Mouse (Mus musculus) ES-E14 (cell line): Measurements from ENCODE around the gene Pde4d. TPM values are rescaled to one million over a fixed set of nuclear protein-coding genes. Genes with fewer than 3 reads are reported as not detected.

ENCODE experiments used
- DNase-seq: peaks from one replicate; pipeline ENCODE4 v3.0.0-alpha.2; 2013; ENCODE audit warnings: low read depth, low spot score
- H3K27ac ChIP-seq: 2 replicates; pipeline ENCODE4 v1.5.1; 2012; ENCODE audit warnings: low read depth, mild to moderate bottlenecking, low read length, moderate library complexity, mixed read lengths; ENCODE audit not compliant: poor library complexity, insufficient read depth, severe bottlenecking
- H3K36me3 ChIP-seq: 2 replicates; pipeline ENCODE4 v1.6.1; 2012; ENCODE audit warnings: mild to moderate bottlenecking, low read length, moderate library complexity, mixed read lengths; ENCODE audit not compliant: control insufficient read depth, poor library complexity, insufficient read depth, severe bottlenecking
- H3K4me1 ChIP-seq, 2 experiments: fragments of 150-350 bp in 1 of 2; sonication (generic) in 1 of 2; 2 replicates each; pipeline ENCODE4 v1.6.1; 2012; ENCODE audit warnings: low read length in 2 of 2, mild to moderate bottlenecking in 1 of 2, mixed read lengths in 1 of 2; ENCODE audit not compliant: control insufficient read depth in 2 of 2, insufficient read depth in 2 of 2, poor library complexity in 1 of 2
- H3K4me3 ChIP-seq, 2 experiments: fragments of 150-350 bp in 1 of 2; sonication (generic) in 1 of 2; 2 replicates each; pipeline ENCODE4 v1.5.1; 2012; ENCODE audit warnings: low read length in 2 of 2, low read depth in 1 of 2, mild to moderate bottlenecking in 1 of 2, mixed read lengths in 1 of 2; ENCODE audit not compliant: insufficient read depth in 1 of 2, poor library complexity in 1 of 2, severe bottlenecking in 1 of 2
- H3K9ac ChIP-seq: 2 replicates; pipeline ENCODE4 v1.6.1; 2012; ENCODE audit warnings: low read depth, mild to moderate bottlenecking, low read length, mixed read lengths; ENCODE audit not compliant: poor library complexity, insufficient read depth, severe bottlenecking
- H3K9me3 ChIP-seq: fragments of 150-350 bp; sonication (generic); 2 replicates; pipeline ENCODE4 v1.6.1; 2012; ENCODE audit warnings: low read depth, mild to moderate bottlenecking, low read length; ENCODE audit not compliant: control insufficient read depth, insufficient read depth
- CHD2 ChIP-seq: IDR thresholded peaks from 2 replicates; pipeline ENCODE4 v1.6.1; 2014; ENCODE audit warnings: mild to moderate bottlenecking, low read depth, low read length, inconsistent platforms
- HCFC1 ChIP-seq: IDR thresholded peaks from 2 replicates; pipeline ENCODE4 v1.6.1; 2012; ENCODE audit warnings: low read length, inconsistent platforms, borderline replicate concordance; ENCODE audit not compliant: insufficient read depth
- MAFK ChIP-seq: IDR thresholded peaks from 2 replicates; pipeline ENCODE4 v1.6.1; 2014; ENCODE audit warnings: mild to moderate bottlenecking, low read depth, low read length, inconsistent platforms; ENCODE audit not compliant: insufficient read depth
- ZC3H11A ChIP-seq: IDR thresholded peaks from 2 replicates; pipeline ENCODE4 v1.6.1; 2012; ENCODE audit warnings: low read depth, mild to moderate bottlenecking, inconsistent platforms, low read length, borderline replicate concordance
- ZNF384 ChIP-seq: IDR thresholded peaks from 2 replicates; pipeline ENCODE4 v1.6.1; 2012; ENCODE audit warnings: low read depth, low read length, inconsistent platforms
- in situ Hi-C, 2 experiments: fragments of 600-800 bp; cut with MboI; formaldehyde crosslinking; loops; one replicate each; pipeline ENCODE4 v1.15.1; 2025; ENCODE audit warnings: low sequenced_read_pairs in 2 of 2, inconsistent platforms in 1 of 2; ENCODE audit not compliant: unreplicated experiment in 2 of 2
- total RNA-seq: library from RNA; depleted of rRNA; stranded (reverse); fragments of 300-350 nt; gene quantifications from 2 replicates; pipeline ENCODE4 v1.2.3, GENCODE M21; 2012

The Pde4d gene
- total RNA-seq, 1 experiment = 10.4 TPM

DNA sequence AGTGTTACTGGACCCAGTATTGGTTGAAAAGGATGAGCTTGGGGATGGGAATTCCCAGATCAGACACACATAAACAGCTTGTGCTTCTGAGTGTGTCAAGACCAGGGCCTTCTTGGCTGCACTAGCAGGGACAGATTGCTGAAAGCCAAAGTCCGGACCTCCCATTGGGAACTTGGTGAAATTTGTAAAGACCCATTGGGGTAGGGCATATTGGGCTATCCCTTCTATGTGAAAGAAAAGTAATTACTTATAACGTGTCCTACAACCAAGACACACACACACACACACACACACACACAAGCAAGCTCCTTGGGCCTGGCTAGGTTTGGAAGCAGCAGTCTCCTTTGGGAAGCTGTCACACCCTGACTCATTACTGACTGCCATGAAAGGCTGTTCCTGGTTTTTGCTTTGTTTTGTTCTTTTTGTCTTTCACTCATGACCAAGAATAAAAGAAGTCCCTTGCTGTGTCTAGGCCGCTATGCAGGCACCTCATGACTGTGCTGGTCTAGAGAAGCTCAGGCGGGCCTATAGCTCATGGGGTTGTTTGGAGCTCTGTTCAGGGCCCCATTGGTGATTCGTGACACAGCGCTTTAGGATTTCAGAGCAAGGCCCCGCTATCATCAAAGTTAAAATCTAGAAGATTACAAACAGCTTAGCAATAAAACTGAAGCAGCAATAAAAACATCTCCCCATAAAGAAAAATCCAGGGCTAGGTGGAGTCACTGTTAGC lies 1495.2 kb downstream of the Pde4d start:
- Histone ChIP-seq H3K4me1 (no peaks in the 10 kb centered on the region), H3K9me3 (no peaks in the 10 kb centered on the region), H3K9ac (no peak overlapping the region), H3K27ac (no peak overlapping the region), H3K36me3 (peaks cover 6% of the 10 kb centered on the region; the same call in 1 of the 2 replicates), H3K4me3 (no peak overlapping the region)
- no peak for TF ChIP-seq HCFC1
- TF ChIP-seq MAFK = no peak
- TF ChIP-seq CHD2 = no peak
- no peak for TF ChIP-seq ZC3H11A
- TF ChIP-seq ZNF384 = no peak
- DNase-seq = no peak
- in situ Hi-C loops = no loop called here

DNA sequence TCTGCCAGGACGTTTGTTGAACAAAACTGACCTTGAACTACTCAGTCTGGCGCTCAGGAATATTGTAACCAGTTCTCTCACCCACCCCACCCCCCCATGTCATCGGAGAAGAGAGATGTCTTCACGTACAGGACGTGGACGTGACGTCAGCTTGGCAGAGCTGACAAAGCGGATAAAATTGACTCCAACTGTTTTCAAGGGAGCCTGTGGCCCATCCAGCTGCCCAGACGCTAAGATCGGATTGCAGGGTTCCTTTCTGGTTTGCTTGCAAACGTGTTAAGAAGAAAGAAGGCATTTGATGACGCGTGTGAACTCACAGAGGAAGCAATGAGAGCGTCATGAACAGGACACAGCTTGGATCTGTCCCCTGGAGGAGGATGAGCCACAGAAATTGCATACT lies 1501.7 kb downstream of the Pde4d start:
- H3K9ac ChIP-seq = no peak overlapping the region
- H3K27ac ChIP-seq = no peak overlapping the region
- DNase-seq = no peak
- H3K4me3 ChIP-seq = no peak overlapping the region
- no peak for TF ChIP-seq ZNF384
- H3K36me3 ChIP-seq = peaks cover 20% of the 10 kb centered on the region; the same call in 1 of the 2 replicates
- H3K9me3 ChIP-seq = no peaks in the 10 kb centered on the region
- in situ Hi-C loops = no loop called here
- H3K4me1 ChIP-seq = no peaks in the 10 kb centered on the region

DNA sequence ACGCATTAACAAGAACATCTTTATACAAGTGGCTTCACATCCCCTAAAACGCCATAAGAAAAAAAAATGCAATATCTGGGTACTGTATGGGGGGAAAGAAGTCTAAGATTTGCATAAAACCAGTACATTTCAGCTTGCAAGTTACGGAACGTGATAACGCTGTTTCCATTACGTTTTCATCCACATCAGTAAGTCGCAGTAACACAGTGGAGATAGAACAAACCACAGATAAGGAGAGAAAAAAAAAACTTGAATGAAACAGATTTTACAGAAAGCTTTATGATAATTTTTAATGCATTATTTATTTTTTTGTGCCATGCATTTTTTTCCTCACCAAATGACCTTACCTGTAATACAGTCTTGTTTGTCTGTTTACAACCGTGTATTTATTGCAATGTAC lies 1504.4 kb downstream of the Pde4d start:
- Histone ChIP-seq H3K27ac (no peak overlapping the region), H3K36me3 (peaks cover 16% of the 10 kb centered on the region; the same call in 1 of the 2 replicates)
- TF ChIP-seq MAFK (no peak), ZNF384 (no peak), ZC3H11A (no peak), HCFC1 (no peak), CHD2 (no peak)

DNA sequence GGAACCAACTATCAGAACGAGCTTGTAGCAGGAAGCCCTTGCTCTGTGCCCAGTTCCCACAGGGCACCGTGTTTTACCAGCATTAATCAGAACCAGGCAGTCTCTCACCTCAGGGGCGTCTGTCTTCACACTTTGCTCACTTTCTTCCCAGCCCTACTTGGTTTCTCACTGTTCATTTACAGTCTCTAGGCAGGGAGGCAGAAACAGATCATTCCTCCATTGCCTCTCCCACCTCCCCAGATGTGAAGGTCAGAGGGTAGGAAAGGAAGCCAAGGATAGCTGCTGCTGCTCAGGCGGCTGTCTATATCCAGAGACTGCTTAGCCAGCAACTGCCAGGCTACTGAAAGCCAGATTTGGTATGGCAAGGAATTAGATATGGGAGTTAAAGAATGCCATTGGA lies 1508.2 kb downstream of the Pde4d start:
- no peaks in the 10 kb centered on the region for H3K9me3 ChIP-seq
- H3K4me3 ChIP-seq = no peak overlapping the region
- peaks cover under 1% of the 10 kb centered on the region; the same call in 1 of the 2 replicates for H3K36me3 ChIP-seq
- no peak for TF ChIP-seq ZNF384
- TF ChIP-seq CHD2 = no peak
- TF ChIP-seq HCFC1 = no peak
- no peak for TF ChIP-seq ZC3H11A
- TF ChIP-seq MAFK = no peak
- H3K9ac ChIP-seq = no peak overlapping the region
- in situ Hi-C loops = no loop called here
- no peaks in the 10 kb centered on the region for H3K4me1 ChIP-seq
- no peak overlapping the region for H3K27ac ChIP-seq
- DNase-seq = no peak

More for the DNA sequence above, 1504.4 kb downstream of the Pde4d start:
- no peak overlapping the region for H3K9ac ChIP-seq
- DNase-seq = no peak
- in situ Hi-C loops = no loop called here
- no peaks in the 10 kb centered on the region for H3K4me1 ChIP-seq
- H3K9me3 ChIP-seq = no peaks in the 10 kb centered on the region
- no peak overlapping the region for H3K4me3 ChIP-seq
